Mouse (Mus musculus) stomach, embryonic 14.5 days (tissue): Measurements from ENCODE around the gene Park7. TPM values are rescaled to one million over a fixed set of nuclear protein-coding genes. Genes with fewer than 3 reads are reported as not detected.

Source experiments
- ATAC-seq: fragments of 200-750 bp; cut with Nextera tagmentation; 2 replicates; pipeline ENCODE4 v1.8.0; 2017; ENCODE audit warnings: low read depth, moderate TSS enrichment; ENCODE audit not compliant: insufficient number of reproducible peaks, insufficient read depth, low FRiP score
- H3K27ac ChIP-seq: fragments of 300-500 bp; sonication (generic); 2 replicates; pipeline ENCODE4 v1.5.1; 2014; ENCODE audit warnings: mild to moderate bottlenecking, low read length, moderate library complexity, mixed read lengths
- H3K27me3 ChIP-seq: fragments of 300-500 bp; sonication (generic); 2 replicates; pipeline ENCODE4 v1.6.1; 2014; ENCODE audit warnings: low read length, control low read depth, mixed read lengths; ENCODE audit not compliant: control insufficient read depth, insufficient read depth
- H3K36me3 ChIP-seq: fragments of 300-500 bp; sonication (generic); 2 replicates; pipeline ENCODE4 v1.6.1; 2014; ENCODE audit warnings: mild to moderate bottlenecking, control low read depth, low read length, moderate library complexity, mixed read lengths; ENCODE audit not compliant: control insufficient read depth, insufficient read depth
- H3K4me1 ChIP-seq: fragments of 300-500 bp; sonication (generic); 2 replicates; pipeline ENCODE4 v1.6.1; 2014; ENCODE audit warnings: low read length, control low read depth, mixed read lengths; ENCODE audit not compliant: control insufficient read depth, insufficient read depth
- H3K4me2 ChIP-seq: fragments of 300-500 bp; sonication (generic); replicated peaks from 2 replicates; pipeline ENCODE4 v1.6.1; 2014; ENCODE audit warnings: low read depth, low read length, control low read depth
- H3K4me3 ChIP-seq: fragments of 300-500 bp; sonication (generic); 2 replicates; pipeline ENCODE4 v1.5.1; 2014; ENCODE audit warnings: low read depth, low read length, control low read depth
- H3K9ac ChIP-seq: fragments of 300-500 bp; sonication (generic); replicated peaks from 2 replicates; pipeline ENCODE4 v1.6.1; 2014; ENCODE audit warnings: low read depth, mild to moderate bottlenecking, control low read depth, low read length, moderate library complexity, mixed read lengths
- H3K9me3 ChIP-seq: fragments of 300-500 bp; sonication (generic); 2 replicates; pipeline ENCODE4 v1.6.1; 2016; ENCODE audit warnings: low read depth, low read length, control low read depth; ENCODE audit not compliant: control insufficient read depth
- WGBS: fragments of 180-500 bp; shearing (Covaris S2); extraction: QIAGEN DNeasy Blood & Tissue Kit; methylation state at CpG from one replicate; pipeline ENCODE4 v1.1.7; 2014; 5-methylcytosine and 5-hydroxymethylcytosine counted together
- polyA plus RNA-seq: library from polyadenylated mRNA; unstranded; fragments of >200 nt; fragmentation: Nextera tagmentation; extraction: Ambion mirVana; gene quantifications from 2 replicates; pipeline ENCODE4 v1.2.1, GENCODE M21; 2014

Park7 gene
- polyA plus RNA-seq, 1 experiment from 2014 or later = 440 TPM

DNA sequence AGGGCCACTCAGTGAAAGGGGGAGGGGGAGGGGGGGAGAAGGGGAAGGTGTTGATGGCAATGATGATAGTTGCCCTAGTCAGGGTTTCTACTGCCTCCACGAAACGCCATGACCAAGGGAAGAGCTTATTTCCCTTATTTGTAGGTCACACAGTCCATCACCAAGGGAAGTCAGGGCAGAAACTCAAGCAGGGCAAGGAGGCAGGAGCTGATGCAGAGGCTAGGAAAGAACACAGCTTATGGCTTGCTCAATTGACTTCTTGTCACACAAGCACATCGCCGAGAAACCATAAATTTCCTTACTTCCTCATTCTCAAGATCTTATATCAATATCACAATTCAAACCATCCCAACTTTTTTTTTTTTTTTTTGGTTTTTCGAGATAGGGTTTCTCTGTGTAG, 22.9 kb downstream of the Park7 start:
- Histone ChIP-seq H3K9ac (no peak overlapping the region), H3K27ac (no peak overlapping the region), H3K4me3 (no peak overlapping the region), H3K36me3 (peaks cover 5% of the 10 kb centered on the region; the same call in 1 of the 2 replicates), H3K27me3 (no peaks in the 10 kb centered on the region), H3K4me1 (peaks cover 11% of the 10 kb centered on the region), H3K9me3 (no peaks in the 10 kb centered on the region), H3K4me2 (no peak overlapping the region)
- WGBS = 66% methylated on average over 5 of the region's 5 CpGs
- no peak for ATAC-seq

- Histone ChIP-seq H3K9me3 (no peaks in the 10 kb centered on the region), H3K27ac (peak overlapping the region; percentile 53; the same call in 1 of the 2 replicates), H3K9ac (no peak overlapping the region), H3K4me3 (no peak overlapping the region), H3K4me1 (peaks cover 11% of the 10 kb centered on the region), H3K36me3 (no peaks in the 10 kb centered on the region), H3K27me3 (no peaks in the 10 kb centered on the region), H3K4me2 (peak overlapping the region; percentile 17)
- 37% methylated on average over 13 of the region's 13 CpGs for WGBS
- no peak for ATAC-seq
These were observed 24.3 kb downstream of the Park7 start for GRCm38 (mm10) chr4:150889955-150890315.

GRCm38 (mm10) chr4:150889273-150889954, 24.8 kb downstream of the Park7 start:
- WGBS = 36% methylated on average over 20 of the region's 20 CpGs

DNA sequence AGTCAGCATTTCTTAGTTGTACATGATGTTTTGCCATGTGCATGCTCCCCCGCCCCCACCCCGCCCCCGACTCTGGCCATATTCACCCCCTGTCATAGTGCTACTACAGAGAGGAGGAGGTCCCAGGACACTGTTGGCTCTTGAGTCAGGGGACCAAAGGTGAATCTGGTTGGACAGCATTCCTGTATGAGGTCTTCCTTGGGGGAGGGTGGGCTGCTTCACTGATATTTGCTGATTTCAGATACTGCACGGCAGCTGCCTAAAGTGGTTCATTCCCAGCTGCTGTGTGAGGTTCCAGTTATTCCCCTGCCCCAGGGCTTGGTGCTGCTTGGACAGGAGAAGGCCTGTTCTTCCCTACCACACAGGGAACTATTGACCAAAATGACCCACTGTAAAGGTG, 25.7 kb downstream of the Park7 start:
- WGBS = 76% methylated on average over 4 of the region's 4 CpGs
- Histone ChIP-seq H3K4me1 (peaks cover 11% of the 10 kb centered on the region), H3K4me2 (no peak overlapping the region), H3K9ac (no peak overlapping the region), H3K27ac (no peak overlapping the region), H3K9me3 (no peaks in the 10 kb centered on the region), H3K4me3 (no peak overlapping the region), H3K27me3 (no peaks in the 10 kb centered on the region), H3K36me3 (no peaks in the 10 kb centered on the region)
- ATAC-seq = 0 out of 2 replicates have a peak, but pooled peaks have one; percentile 23

More at GRCm38 (mm10) chr4:150889273-150889954, 24.8 kb downstream of the Park7 start:
- H3K27ac ChIP-seq = peak overlapping the region; percentile 53; the same call in 1 of the 2 replicates
- H3K4me1 ChIP-seq = peaks cover 11% of the 10 kb centered on the region
- H3K9me3 ChIP-seq = no peaks in the 10 kb centered on the region
- H3K27me3 ChIP-seq = no peaks in the 10 kb centered on the region
- peak overlapping the region; percentile 17; the same call in 1 of the 2 replicates for H3K4me2 ChIP-seq
- H3K36me3 ChIP-seq = no peaks in the 10 kb centered on the region
- H3K4me3 ChIP-seq = no peak overlapping the region
- ATAC-seq = peak; percentile 34; the same call in 1 of the 2 replicates
- H3K9ac ChIP-seq = no peak overlapping the region

DNA sequence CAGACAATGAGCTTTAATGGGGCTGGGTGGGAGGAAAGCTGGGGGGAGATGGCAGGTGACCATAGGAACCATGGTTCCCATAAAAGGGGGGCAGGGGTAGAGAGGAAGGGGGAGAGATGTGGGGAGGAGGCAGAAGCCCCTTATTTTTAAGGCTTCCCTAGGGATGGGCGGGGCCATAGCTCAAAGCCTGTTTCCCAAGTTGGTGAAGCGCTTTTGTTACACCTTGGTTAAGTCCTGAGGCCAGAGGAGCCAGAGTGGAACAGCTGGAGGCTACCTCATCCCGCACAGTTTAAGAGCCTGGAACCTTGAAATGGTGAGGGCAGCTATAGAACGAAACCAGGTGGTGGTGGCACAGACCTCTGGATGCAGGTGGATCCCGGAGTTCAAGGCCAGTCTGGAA, 26.3 kb downstream of the Park7 start:
- 76% methylated on average over 5 of the region's 5 CpGs for whole genome bisulfite sequencing
- H3K4me3 ChIP-seq = no peak overlapping the region
- no peak for ATAC-seq
- no peak overlapping the region for H3K27ac ChIP-seq
- H3K4me1 ChIP-seq = peaks cover 11% of the 10 kb centered on the region
- H3K9me3 ChIP-seq = no peaks in the 10 kb centered on the region
- no peaks in the 10 kb centered on the region for H3K27me3 ChIP-seq
- no peak overlapping the region for H3K4me2 ChIP-seq
- no peak overlapping the region for H3K9ac ChIP-seq
- H3K36me3 ChIP-seq = no peaks in the 10 kb centered on the region

DNA sequence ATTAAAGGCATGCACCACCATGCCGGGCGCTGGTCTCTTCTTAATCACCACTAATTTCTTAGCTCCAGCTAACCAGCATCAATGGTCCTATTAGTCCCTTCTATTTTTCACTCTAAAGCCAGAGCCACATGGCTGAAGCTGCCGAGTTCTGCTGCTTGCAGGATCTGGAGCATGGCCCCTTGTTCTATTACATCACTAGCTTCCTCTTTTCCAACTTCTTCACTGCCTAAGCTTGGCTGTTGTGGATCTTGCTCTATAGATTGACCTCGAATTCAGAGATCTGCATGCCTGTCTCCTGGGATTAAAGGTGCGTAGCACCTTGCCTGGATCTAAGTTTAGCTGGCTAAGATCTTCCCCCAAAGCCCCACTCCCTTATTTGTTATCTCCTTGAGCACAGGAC, 31.6 kb downstream of the Park7 start:
- Histone ChIP-seq H3K4me3 (no peak overlapping the region), H3K4me1 (no peaks in the 10 kb centered on the region), H3K27me3 (no peaks in the 10 kb centered on the region), H3K9me3 (peaks cover 22% of the 10 kb centered on the region), H3K9ac (no peak overlapping the region), H3K27ac (no peak overlapping the region), H3K4me2 (no peak overlapping the region), H3K36me3 (no peaks in the 10 kb centered on the region)
- WGBS = 83% methylated on average over 5 of the region's 5 CpGs
- no peak for ATAC-seq

GRCm38 (mm10) chr4:150880364-150880763, 33.9 kb downstream of the Park7 start:
- H3K27ac ChIP-seq = no peak overlapping the region
- no peaks in the 10 kb centered on the region for H3K4me1 ChIP-seq
- peaks cover 22% of the 10 kb centered on the region for H3K9me3 ChIP-seq
- H3K9ac ChIP-seq = no peak overlapping the region
- no peaks in the 10 kb centered on the region for H3K36me3 ChIP-seq
- H3K27me3 ChIP-seq = no peaks in the 10 kb centered on the region
- H3K4me2 ChIP-seq = no peak overlapping the region
- ATAC-seq = no peak
- H3K4me3 ChIP-seq = no peak overlapping the region
- 90% methylated on average over 5 of the region's 5 CpGs for WGBS

DNA sequence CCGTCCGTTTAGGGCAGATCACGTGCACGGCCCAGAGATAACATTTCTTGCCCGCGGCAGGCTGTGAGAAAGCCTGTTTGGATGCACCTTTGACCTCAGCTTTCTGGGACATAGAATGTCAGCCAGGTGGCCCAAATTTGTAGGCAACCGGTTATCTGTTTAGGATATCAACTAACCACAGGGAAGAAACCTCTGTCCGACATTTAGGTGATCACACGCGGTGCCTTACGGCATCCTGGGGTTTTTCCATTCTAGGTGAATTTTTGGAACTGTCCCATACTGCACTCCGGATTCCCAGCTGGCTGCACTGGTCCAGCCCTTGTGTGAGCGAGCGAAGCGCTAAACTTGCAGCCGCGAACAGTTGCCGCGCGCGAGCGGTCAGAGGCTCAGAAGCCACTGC, 34.6 kb downstream of the Park7 start:
- Histone ChIP-seq H3K4me2 (no peak overlapping the region), H3K27me3 (no peaks in the 10 kb centered on the region), H3K9ac (no peak overlapping the region), H3K36me3 (no peaks in the 10 kb centered on the region), H3K4me3 (no peak overlapping the region), H3K4me1 (no peaks in the 10 kb centered on the region), H3K9me3 (peaks cover 22% of the 10 kb centered on the region), H3K27ac (no peak overlapping the region)
- WGBS = 96% methylated on average over 22 of the region's 22 CpGs
- ATAC-seq = no peak

- Histone ChIP-seq H3K27ac (no peak overlapping the region), H3K4me3 (no peak overlapping the region), H3K36me3 (no peaks in the 10 kb centered on the region), H3K4me1 (peaks cover 20% of the 10 kb centered on the region), H3K4me2 (no peak overlapping the region), H3K9ac (no peak overlapping the region), H3K27me3 (no peaks in the 10 kb centered on the region), H3K9me3 (peaks cover 20% of the 10 kb centered on the region)
- WGBS = 66% methylated on average over 10 of the region's 10 CpGs
- no peak for ATAC-seq
These were observed 38.8 kb downstream of the Park7 start for GRCm38 (mm10) chr4:150875393-150875792.
